9 mouse cellular contexts compared by ENCODE assay signal in genomic region chr17:24551050-24551444, GRCm38 (mm10). TPM values are rescaled to one million over a fixed set of nuclear protein-coding genes. Genes with fewer than 3 reads are reported as not detected.
DNase-seq lines count a peak whose midpoint lies in the region; ATAC-seq and TF ChIP-seq lines count a peak whose summit lies in the region.
"Had no signal": no experiment of that assay in that cellular context is flagged by ENCODE, and none has a peak within 500 bp of the region (broad histone marks: within the 10 kb centered on the region; RNA-seq: fewer than 3 reads in every experiment).

No protein-coding gene starts in this region.

- no peak for TF ChIP-seq CTCF in kidney, adult 2 months (conservative IDR thresholded peaks at IDR 0.05; ENCODE audit: insufficient read depth, insufficient read length, low read depth, low read length)

- WGBS in kidney, adult 2 months, result 60% methylated on average over 3 of the region's 3 CpGs
- 63% methylated on average over 3 of the region's 3 CpGs for WGBS in hindbrain, embryonic 12.5 days
- 57% methylated on average over 3 of the region's 3 CpGs for WGBS in midbrain, embryonic 11.5 days

- H3K4me1 ChIP-seq in kidney, adult 2 months (ENCODE audit: control insufficient read depth, insufficient read depth, low read length), result peaks cover 7% of the 10 kb centered on the region; the same call in 1 of the 2 replicates
- peaks cover 6% of the 10 kb centered on the region for H3K4me1 ChIP-seq in brown adipose tissue, adult 24 weeks (ENCODE audit: control insufficient read depth, insufficient read depth, insufficient read length, low read length)
- peaks cover 28% of the 10 kb centered on the region for H3K4me1 ChIP-seq in hindbrain, embryonic 12.5 days
- H3K4me1 ChIP-seq in midbrain, embryonic 11.5 days (ENCODE audit: control insufficient read depth, insufficient read depth, low read length), result peaks cover 12% of the 10 kb centered on the region

- H3K9me3 ChIP-seq in hindbrain, embryonic 12.5 days (replicated peaks), result no peaks in the 10 kb centered on the region
- H3K9me3 ChIP-seq in midbrain, embryonic 11.5 days (ENCODE audit: control insufficient read depth, low read length), result no peaks in the 10 kb centered on the region

- no peaks in the 10 kb centered on the region for H3K36me3 ChIP-seq in kidney, adult 2 months (ENCODE audit: control insufficient read depth, insufficient read depth, low read length)
- no peaks in the 10 kb centered on the region for H3K36me3 ChIP-seq in hindbrain, embryonic 12.5 days
- no peaks in the 10 kb centered on the region for H3K36me3 ChIP-seq in midbrain, embryonic 11.5 days (ENCODE audit: control insufficient read depth, insufficient read depth, low read length)

- DNase-seq in kidney, adult 2 months, result no peak
- no peak for DNase-seq in kidney, postnatal 36 days
- no peak for DNase-seq in midbrain, embryonic 11.5 days (ENCODE audit: low spot score, missing footprints)
- no peak for DNase-seq in frontal cortex, postnatal 36 days (ENCODE audit: low spot score in 2 of 2)
- DNase-seq in left cerebral cortex, adult 8-10 months (ENCODE audit: low spot score in 2 of 2), result no peak

- peak overlapping the region; percentile 92 for H3K9ac ChIP-seq in hindbrain, embryonic 12.5 days
- H3K9ac ChIP-seq in midbrain, embryonic 11.5 days (ENCODE audit: low read length), result peak overlapping the region; percentile 82

- peak overlapping the region; percentile 84 for H3K4me2 ChIP-seq in hindbrain, embryonic 12.5 days (replicated peaks)
- H3K4me2 ChIP-seq in midbrain, embryonic 11.5 days, result peak overlapping the region; percentile 75

- peak overlapping the region; percentile 0; the same call in 1 of the 2 replicates for H3K27ac ChIP-seq in kidney, adult 2 months (ENCODE audit: insufficient read depth, low read depth, low read length)
- peak overlapping the region; percentile 47 for H3K27ac ChIP-seq in brown adipose tissue, adult 24 weeks (replicated peaks; ENCODE audit: low read depth, low read length)
- peak overlapping the region; percentile 99 for H3K27ac ChIP-seq in hindbrain, embryonic 12.5 days
- peak overlapping the region; percentile 94 for H3K27ac ChIP-seq in midbrain, embryonic 11.5 days (ENCODE audit: low read depth, low read length)

- ATAC-seq in hindbrain, embryonic 12.5 days (ENCODE audit: low FRiP score), result no peak
- no peak for ATAC-seq in midbrain, embryonic 11.5 days (ENCODE audit: low FRiP score)
- ATAC-seq in inflammation-experienced regulatory T-cells, adult 6 months, result no peak

- H3K27me3 ChIP-seq in kidney, adult 2 months (replicated peaks; ENCODE audit: control insufficient read depth, insufficient read depth, low read length), result no peaks in the 10 kb centered on the region
- peaks cover 21% of the 10 kb centered on the region for H3K27me3 ChIP-seq in hindbrain, embryonic 12.5 days
- H3K27me3 ChIP-seq in midbrain, embryonic 11.5 days (ENCODE audit: control insufficient read depth, insufficient read depth, low read length), result peaks cover 14% of the 10 kb centered on the region

- TF ChIP-seq POLR2A in kidney, adult 2 months (IDR thresholded peaks at IDR 0.05; ENCODE audit: low read depth, low read length), result no peak

- peak overlapping the region; percentile 77 for H3K4me3 ChIP-seq in kidney, adult 2 months (ENCODE audit: insufficient read depth, low read depth, low read length)
- peak overlapping the region; percentile 76 for H3K4me3 ChIP-seq in brown adipose tissue, adult 24 weeks (ENCODE audit: insufficient read depth, low read depth, low read length)
- peak overlapping the region; percentile 91 for H3K4me3 ChIP-seq in hindbrain, embryonic 12.5 days
- H3K4me3 ChIP-seq in midbrain, embryonic 11.5 days (ENCODE audit: low read depth, low read length), result peak overlapping the region; percentile 69

RNA-seq across cellular contexts. Expression of gene Pkd1, which starts 1.4 kb away (rescaled TPM):
- polyA plus RNA-seq in kidney, adult 2 months (2012; rRNA removed), result 34.6 and 42.9 TPM in 2 replicates
- 8.2 and 10.1 TPM in 2 replicates for polyA plus RNA-seq in brown adipose tissue, adult 24 weeks (2012; ENCODE audit: insufficient read depth, insufficient read length, missing spikeins)
- polyA plus RNA-seq in hindbrain, embryonic 12.5 days (2016; fragmentation: Nextera tagmentation; extraction: Ambion mirVana), result 20.5 and 25.5 TPM in 2 replicates
- 11.9 and 18.5 TPM in 2 replicates for polyA plus RNA-seq in midbrain, embryonic 11.5 days (2014; fragmentation: Nextera tagmentation; extraction: Ambion mirVana)
- 10 to 100 TPM in 2 of 3 experiments, 1 to 10 TPM in 1; 9.9 to 32.6 (median 22.6) TPM for polyA plus RNA-seq in inflammation-experienced regulatory T-cells, adult 6 months (2017; shearing (Covaris generic))
- total RNA-seq in left cerebral cortex, adult 8-10 months (2022), result 10 to 100 TPM; 67.7 to 81.1 (median 77.3) TPM

RNA-seq across cellular contexts. Expression of gene Rab26, which starts 17.0 kb away (rescaled TPM):
- 0.56 and 0.58 TPM in 2 replicates for polyA plus RNA-seq in kidney, adult 2 months (2012; rRNA removed)
- not detected in 2 replicates for polyA plus RNA-seq in brown adipose tissue, adult 24 weeks (2012; ENCODE audit: insufficient read depth, insufficient read length, missing spikeins)
- polyA plus RNA-seq in hindbrain, embryonic 12.5 days (2016; fragmentation: Nextera tagmentation; extraction: Ambion mirVana), result 2.1 and 2.8 TPM in 2 replicates
- 1.8 and 2.2 TPM in 2 replicates for polyA plus RNA-seq in midbrain, embryonic 11.5 days (2014; fragmentation: Nextera tagmentation; extraction: Ambion mirVana)
- 1 to 10 TPM; 1.1 to 6.5 (median 2.0) TPM for polyA plus RNA-seq in inflammation-experienced regulatory T-cells, adult 6 months (2017; shearing (Covaris generic))
- 10 to 100 TPM; 41.3 to 54.4 (median 48.4) TPM for total RNA-seq in left cerebral cortex, adult 8-10 months (2022)
- total RNA-seq: hematopoietic stem cell, adult 5-6 weeks had no signal

RNA-seq across cellular contexts. Expression of gene Traf7, which starts 23.3 kb away (rescaled TPM):
- 108 and 124 TPM in 2 replicates for polyA plus RNA-seq in kidney, adult 2 months (2012; rRNA removed)
- polyA plus RNA-seq in brown adipose tissue, adult 24 weeks (2012; ENCODE audit: insufficient read depth, insufficient read length, missing spikeins), result 32.1 and 42.0 TPM in 2 replicates
- 86.5 and 87.0 TPM in 2 replicates for polyA plus RNA-seq in hindbrain, embryonic 12.5 days (2016; fragmentation: Nextera tagmentation; extraction: Ambion mirVana)
- 67.1 and 80.8 TPM in 2 replicates for polyA plus RNA-seq in midbrain, embryonic 11.5 days (2014; fragmentation: Nextera tagmentation; extraction: Ambion mirVana)
- 10 to 100 TPM; 45.5 to 54.2 (median 53.7) TPM for polyA plus RNA-seq in inflammation-experienced regulatory T-cells, adult 6 months (2017; shearing (Covaris generic))
- 10 to 100 TPM; 78.0 to 85.3 (median 83.4) TPM for total RNA-seq in left cerebral cortex, adult 8-10 months (2022)

Comparison
In these comparisons a context has a peak if more than half of its experiments do, and no peak if none do; other contexts are left out.
1. H3K27ac ChIP-seq: peak in every context shown above with its lines; median percentile 99 in hindbrain, embryonic 12.5 days; 94 in midbrain, embryonic 11.5 days; 47 in brown adipose tissue, adult 24 weeks; 0 in kidney, adult 2 months.